Comparison of ENCODE assay signal across 8 mouse cellular contexts in genomic region chr6:85961101-85962091, GRCm38 (mm10). TPM values are rescaled to one million over a fixed set of nuclear protein-coding genes. Genes with fewer than 3 reads are reported as not detected.
DNase-seq lines count a peak whose midpoint lies in the region; ATAC-seq lines count a peak whose summit lies in the region.

TSS of gene Dusp11 (minus strand) at chr6:85961667.

- peaks cover 34% of the 10 kb centered on the region for H3K4me1 ChIP-seq in heart, embryonic 13.5 days
- peaks cover 22% of the 10 kb centered on the region for H3K4me1 ChIP-seq in liver, embryonic 12.5 days
- no peaks in the 10 kb centered on the region for H3K4me1 ChIP-seq in stomach, embryonic 15.5 days

- peaks cover 25% of the 10 kb centered on the region for H3K36me3 ChIP-seq in heart, embryonic 13.5 days
- H3K36me3 ChIP-seq in liver, embryonic 12.5 days: peaks cover 30% of the 10 kb centered on the region
- peaks cover 7% of the 10 kb centered on the region for H3K36me3 ChIP-seq in stomach, embryonic 15.5 days

- DNase-seq in CD4-positive helper T cell, adult 2 months (ENCODE audit: low read depth, low spot score): peak; percentile 95
- peak; percentile 88 for DNase-seq in brain, embryonic 18.5 days (ENCODE audit: low read depth, low spot score)
- peak; percentile 95 for DNase-seq in kidney, postnatal 10 days
- peak; percentile 89 to 90 for DNase-seq in natural killer cell, adult 2 months (ENCODE audit: low spot score in 2 of 2)

- peak within 1 kb of the TSS; percentile 100 for H3K27ac ChIP-seq in heart, embryonic 13.5 days (replicated peaks)
- H3K27ac ChIP-seq in liver, embryonic 12.5 days: peak within 1 kb of the TSS; percentile 100
- peak within 1 kb of the TSS; percentile 100 for H3K27ac ChIP-seq in stomach, embryonic 15.5 days

- H3K4me3 ChIP-seq in heart, embryonic 13.5 days: peak within 1 kb of the TSS; percentile 93
- H3K4me3 ChIP-seq in liver, embryonic 12.5 days: peak within 1 kb of the TSS; percentile 75
- H3K4me3 ChIP-seq in stomach, embryonic 15.5 days (replicated peaks): peak within 1 kb of the TSS; percentile 78

- H3K9ac ChIP-seq in heart, embryonic 13.5 days: peak within 1 kb of the TSS; percentile 95
- peak within 1 kb of the TSS; percentile 84 for H3K9ac ChIP-seq in liver, embryonic 12.5 days
- peak within 1 kb of the TSS; percentile 98 for H3K9ac ChIP-seq in stomach, embryonic 15.5 days

- no peaks in the 10 kb centered on the region for H3K27me3 ChIP-seq in heart, embryonic 13.5 days (replicated peaks)
- H3K27me3 ChIP-seq in liver, embryonic 12.5 days (replicated peaks): no peaks in the 10 kb centered on the region
- no peaks in the 10 kb centered on the region for H3K27me3 ChIP-seq in stomach, embryonic 15.5 days (replicated peaks)

- ATAC-seq in erythroid progenitor cell, adult 5-6 weeks (replicated peaks; ENCODE audit: low FRiP score, poor library complexity, severe bottlenecking): peak; percentile 95
- peak; percentile 90 for ATAC-seq in heart, embryonic 13.5 days (ENCODE audit: extremely low read depth, insufficient number of reproducible peaks, low FRiP score, low TSS enrichment)
- peak; percentile 94 for ATAC-seq in liver, embryonic 12.5 days
- peak; percentile 97 for ATAC-seq in stomach, embryonic 15.5 days (ENCODE audit: insufficient read depth, low FRiP score, low read depth)

- no peaks in the 10 kb centered on the region for H3K9me3 ChIP-seq in heart, embryonic 13.5 days
- no peaks in the 10 kb centered on the region for H3K9me3 ChIP-seq in liver, embryonic 12.5 days (replicated peaks)
- H3K9me3 ChIP-seq in stomach, embryonic 15.5 days: no peaks in the 10 kb centered on the region

- WGBS in heart, embryonic 13.5 days: under 1% methylated on average over 67 of the region's 70 CpGs
- whole genome bisulfite sequencing in liver, embryonic 12.5 days (ENCODE audit: insufficient replicate concordance): under 1% methylated on average over 68 of the region's 70 CpGs
- under 1% methylated on average over 70 of the region's 70 CpGs for WGBS in stomach, embryonic 15.5 days

- peak within 1 kb of the TSS; percentile 89 for H3K4me2 ChIP-seq in heart, embryonic 13.5 days
- H3K4me2 ChIP-seq in liver, embryonic 12.5 days: peak within 1 kb of the TSS; percentile 84
- peak within 1 kb of the TSS; percentile 71 for H3K4me2 ChIP-seq in stomach, embryonic 15.5 days

RNA-seq across cellular contexts. Expression of gene Dusp11, which starts in this region (rescaled TPM):
- total RNA-seq in erythroid progenitor cell, adult 5-6 weeks (2015; ENCODE audit: low replicate concordance): 100 and 107 TPM in 2 replicates
- total RNA-seq in erythroid progenitor cell, adult 5-6 weeks (2017; ENCODE audit: low replicate concordance): 35.4 and 47.7 TPM in 2 replicates
- polyA plus RNA-seq in heart, embryonic 13.5 days (2015; fragmentation: Nextera tagmentation; extraction: Ambion mirVana): 34.1 and 36.7 TPM in 2 replicates
- 37.2 and 38.0 TPM in 2 replicates for polyA plus RNA-seq in liver, embryonic 12.5 days (2016; fragmentation: Nextera tagmentation; extraction: Ambion mirVana)
- 39.4 and 41.2 TPM in 2 replicates for polyA plus RNA-seq in stomach, embryonic 15.5 days (2015; fragmentation: Nextera tagmentation; extraction: Ambion mirVana)

Comparison
In these comparisons a context has a peak if more than half of its experiments do, and no peak if none do; other contexts are left out.
1. Peak in every context shown above with its lines: DNase-seq, ATAC-seq, H3K4me3 ChIP-seq and H3K27ac ChIP-seq.